Mouse (Mus musculus) CH12.LX (cell line): ENCODE data around the gene Dexi. TPM values are rescaled to one million over a fixed set of nuclear protein-coding genes. Genes with fewer than 3 reads are reported as not detected.

ENCODE experiments used
- DNase-seq: peaks from one replicate; pipeline ENCODE4 v3.0.0-alpha.2; 2013; ENCODE audit errors: extremely low read depth
- H3K27ac ChIP-seq: 2 replicates; pipeline ENCODE4 v1.5.1; 2012; ENCODE audit warnings: low read depth, mild to moderate bottlenecking, control low read depth, moderate library complexity; ENCODE audit not compliant: insufficient read depth
- H3K27me3 ChIP-seq: replicated peaks from 2 replicates; pipeline ENCODE3; 2012; ENCODE audit warnings: inconsistent platforms
- H3K36me3 ChIP-seq, 2 experiments: replicated peaks in 1 of 2; 2 replicates each; pipeline versions ENCODE3 to v1.6.1; 2012; ENCODE audit warnings: inconsistent platforms in 1 of 2, low read length in 1 of 2, mild to moderate bottlenecking in 1 of 2, mixed read lengths in 1 of 2, moderate library complexity in 1 of 2; ENCODE audit not compliant: control insufficient read depth in 1 of 2, insufficient read depth in 1 of 2
- H3K4me1 ChIP-seq, 2 experiments: 2 replicates each; pipeline ENCODE4 v1.6.1; 2012; ENCODE audit warnings: inconsistent platforms in 1 of 2, moderate library complexity in 1 of 2; ENCODE audit not compliant: insufficient read depth in 2 of 2, control insufficient read depth in 1 of 2
- H3K4me2 ChIP-seq: 2 replicates; pipeline ENCODE4 v1.6.1; 2012; ENCODE audit warnings: low read depth, mild to moderate bottlenecking, control low read depth; ENCODE audit not compliant: poor library complexity, insufficient read depth, severe bottlenecking
- H3K4me3 ChIP-seq, 3 experiments: fragments of 150-350 bp in 1 of 3; sonication (generic) in 1 of 3; replicated peaks in 1 of 3; 2 replicates each; pipeline versions ENCODE3 to v1.5.1; 2011 to 2012; ENCODE audit warnings: low read depth in 2 of 3, low read length in 2 of 3, mild to moderate bottlenecking in 2 of 3, moderate library complexity in 2 of 3, control low read depth in 1 of 3, improper control_type of control experiment in 1 of 3, inconsistent platforms in 1 of 3, mixed read lengths in 1 of 3; ENCODE audit not compliant: poor library complexity in 1 of 3
- H3K79me2 ChIP-seq: replicated peaks from 2 replicates; pipeline ENCODE4 v1.6.1; 2012; ENCODE audit warnings: mild to moderate bottlenecking, moderate library complexity; ENCODE audit not compliant: control insufficient read depth, poor library complexity, insufficient read depth, severe bottlenecking; ENCODE audit errors: extremely low read depth
- H3K9ac ChIP-seq: 2 replicates; pipeline ENCODE4 v1.6.1; 2012; ENCODE audit warnings: low read depth, mild to moderate bottlenecking, control low read depth, moderate library complexity; ENCODE audit not compliant: insufficient read depth
- H3K9me3 ChIP-seq: replicated peaks from 2 replicates; pipeline ENCODE3; 2012; ENCODE audit warnings: low read length, inconsistent platforms, mixed read lengths
- BHLHE40 ChIP-seq: IDR thresholded peaks from 2 replicates; pipeline ENCODE4 v1.6.1; 2011; ENCODE audit warnings: mild to moderate bottlenecking, low read depth, low read length, improper control_type of control experiment
- CHD1 ChIP-seq: IDR thresholded peaks from 2 replicates; pipeline ENCODE4 v1.6.1; 2012; ENCODE audit warnings: low read depth, low read length, improper control_type of control experiment, inconsistent platforms
- CHD2 ChIP-seq: IDR thresholded peaks from 2 replicates; pipeline ENCODE4 v1.6.1; 2011; ENCODE audit warnings: low read length, improper control_type of control experiment
- CTCF ChIP-seq, 2 experiments: IDR thresholded peaks in 1 of 2; conservative IDR thresholded peaks in 1 of 2; 2 replicates each; pipeline ENCODE4 v1.5.1; 2011 to 2012; ENCODE audit warnings: low read depth in 2 of 2, low read length in 2 of 2, improper control_type of control experiment in 1 of 2, inconsistent platforms in 1 of 2, mild to moderate bottlenecking in 1 of 2, moderate library complexity in 1 of 2
- E2F4 ChIP-seq: IDR thresholded peaks from 2 replicates; pipeline ENCODE4 v1.6.1; 2011; ENCODE audit warnings: low read depth, low read length, improper control_type of control experiment; ENCODE audit not compliant: insufficient replicate concordance
- ELF1 ChIP-seq: IDR thresholded peaks from 2 replicates; pipeline ENCODE4 v1.6.1; 2014; ENCODE audit warnings: low read depth, mild to moderate bottlenecking, inconsistent platforms, low read length, improper control_type of control experiment
- EP300 ChIP-seq: IDR thresholded peaks from 2 replicates; pipeline ENCODE4 v1.6.1; 2011; ENCODE audit warnings: low read length, improper control_type of control experiment
- GABPA ChIP-seq: IDR thresholded peaks from 2 replicates; pipeline ENCODE4 v1.6.1; 2012; ENCODE audit warnings: low read depth, low read length, improper control_type of control experiment, inconsistent platforms; ENCODE audit not compliant: insufficient replicate concordance
- HCFC1 ChIP-seq: IDR thresholded peaks from 2 replicates; pipeline ENCODE4 v1.6.1; 2012; ENCODE audit warnings: low read depth, mild to moderate bottlenecking, inconsistent platforms, low read length, improper control_type of control experiment
- IRF4 ChIP-seq: IDR thresholded peaks from 2 replicates; pipeline ENCODE4 v1.6.1; 2014; ENCODE audit warnings: low read depth, mild to moderate bottlenecking, inconsistent platforms, low read length, improper control_type of control experiment
- JUN ChIP-seq: IDR thresholded peaks from 2 replicates; pipeline ENCODE4 v1.6.1; 2011; ENCODE audit warnings: low read depth, mild to moderate bottlenecking, low read length, improper control_type of control experiment, moderate library complexity; ENCODE audit not compliant: insufficient read depth
- JUND ChIP-seq: conservative IDR thresholded peaks from 2 replicates; pipeline ENCODE4 v1.6.1; 2011; ENCODE audit warnings: low read depth, low read length, improper control_type of control experiment
- KAT2A ChIP-seq: IDR thresholded peaks from 2 replicates; pipeline ENCODE4 v1.6.1; 2012; ENCODE audit warnings: low read length, improper control_type of control experiment, inconsistent platforms; ENCODE audit not compliant: insufficient replicate concordance
- MAFK ChIP-seq: IDR thresholded peaks from 2 replicates; pipeline ENCODE4 v1.6.1; 2011; ENCODE audit warnings: low read length, improper control_type of control experiment; ENCODE audit not compliant: insufficient replicate concordance
- MAX ChIP-seq: IDR thresholded peaks from 2 replicates; pipeline ENCODE4 v1.6.1; 2011; ENCODE audit warnings: low read length, improper control_type of control experiment
- MAZ ChIP-seq: IDR thresholded peaks from 2 replicates; pipeline ENCODE4 v1.6.1; 2012; ENCODE audit warnings: low read depth, mild to moderate bottlenecking, inconsistent platforms, low read length, improper control_type of control experiment, moderate library complexity
- MEF2A ChIP-seq: IDR thresholded peaks from 2 replicates; pipeline ENCODE4 v1.6.1; 2014; ENCODE audit warnings: low read depth, mild to moderate bottlenecking, inconsistent platforms, low read length, improper control_type of control experiment, borderline replicate concordance
- MXI1 ChIP-seq: IDR thresholded peaks from 2 replicates; pipeline ENCODE4 v1.6.1; 2011; ENCODE audit warnings: mild to moderate bottlenecking, low read depth, low read length, improper control_type of control experiment
- MYC ChIP-seq: IDR thresholded peaks from 2 replicates; pipeline ENCODE4 v1.6.1; 2011; ENCODE audit warnings: low read depth, mild to moderate bottlenecking, improper control_type of control experiment, low read length
- NELFE ChIP-seq: IDR thresholded peaks from 2 replicates; pipeline ENCODE4 v1.6.1; 2011; ENCODE audit warnings: low read depth, low read length, improper control_type of control experiment
- NRF1 ChIP-seq: IDR thresholded peaks from 2 replicates; pipeline ENCODE4 v1.6.1; 2014; ENCODE audit warnings: low read depth, mild to moderate bottlenecking, inconsistent platforms, low read length, improper control_type of control experiment, moderate library complexity
- PAX5 ChIP-seq: IDR thresholded peaks from 2 replicates; pipeline ENCODE4 v1.6.1; 2012; ENCODE audit warnings: low read length, inconsistent platforms, mixed read lengths
- POLR2A ChIP-seq: IDR thresholded peaks from 2 replicates; pipeline ENCODE4 v1.6.1; 2011; ENCODE audit warnings: low read depth, mild to moderate bottlenecking, improper control_type of control experiment, low read length
- POLR2AphosphoS2 ChIP-seq: IDR thresholded peaks from 2 replicates; pipeline ENCODE4 v1.6.1; 2011; ENCODE audit warnings: low read depth, low read length, improper control_type of control experiment
- RAD21 ChIP-seq: IDR thresholded peaks from 2 replicates; pipeline ENCODE4 v1.6.1; 2011; ENCODE audit warnings: low read depth, mild to moderate bottlenecking, low read length, improper control_type of control experiment, moderate library complexity
- RCOR1 ChIP-seq: conservative IDR thresholded peaks from 2 replicates; pipeline ENCODE4 v1.6.1; 2012; ENCODE audit warnings: low read depth, mild to moderate bottlenecking, inconsistent platforms, low read length, improper control_type of control experiment
- SIN3A ChIP-seq: IDR thresholded peaks from 2 replicates; pipeline ENCODE4 v1.6.1; 2012; ENCODE audit warnings: low read length, improper control_type of control experiment, inconsistent platforms
- SMC3 ChIP-seq: IDR thresholded peaks from 2 replicates; pipeline ENCODE4 v1.6.1; 2011; ENCODE audit warnings: low read depth, low read length, improper control_type of control experiment
- TBP ChIP-seq: conservative IDR thresholded peaks from 2 replicates; pipeline ENCODE4 v1.6.1; 2011; ENCODE audit warnings: low read depth, low read length, improper control_type of control experiment
- TCF12 ChIP-seq: IDR thresholded peaks from 2 replicates; pipeline ENCODE4 v1.6.1; 2014; ENCODE audit warnings: low read depth, mild to moderate bottlenecking, inconsistent platforms, low read length, improper control_type of control experiment
- UBTF ChIP-seq: IDR thresholded peaks from 2 replicates; pipeline ENCODE4 v1.6.1; 2012; ENCODE audit warnings: low read depth, mild to moderate bottlenecking, inconsistent platforms, low read length, improper control_type of control experiment, moderate library complexity
- USF1 ChIP-seq: IDR thresholded peaks from 2 replicates; pipeline ENCODE4 v1.6.1; 2014; ENCODE audit warnings: low read depth, mild to moderate bottlenecking, inconsistent platforms, low read length, improper control_type of control experiment
- ZC3H11A ChIP-seq: IDR thresholded peaks from 2 replicates; pipeline ENCODE4 v1.6.1; 2012; ENCODE audit warnings: low read depth, mild to moderate bottlenecking, inconsistent platforms, low read length, improper control_type of control experiment
- ZKSCAN1 ChIP-seq: IDR thresholded peaks from 2 replicates; pipeline ENCODE4 v1.6.1; 2012; ENCODE audit warnings: low read depth, inconsistent platforms, low read length, improper control_type of control experiment, borderline replicate concordance
- ZMIZ1 ChIP-seq: IDR thresholded peaks from 2 replicates; pipeline ENCODE4 v1.6.1; 2012; ENCODE audit warnings: low read depth, mild to moderate bottlenecking, inconsistent platforms, low read length, improper control_type of control experiment
- ZNF384 ChIP-seq: IDR thresholded peaks from 2 replicates; pipeline ENCODE4 v1.6.1; 2012; ENCODE audit warnings: low read depth, low read length, improper control_type of control experiment, inconsistent platforms
- dilution Hi-C: fragments of 300-500 bp; cut with MboI; formaldehyde crosslinking; loops from 2 replicates; pipeline ENCODE4 v1.14.3; 2020; ENCODE audit warnings: low sequenced_read_pairs; ENCODE audit not compliant: extremely low pct_unique_long_range_greater_than_20kb, extremely low pct_ligation_motif_present
- in situ Hi-C: fragments of 300-500 bp; cut with MboI; formaldehyde crosslinking; loops from 3 replicates; pipeline ENCODE4 v1.14.3; 2019; ENCODE audit warnings: low sequenced_read_pairs, low pct_ligation_motif_present, low pct_unique_long_range_greater_than_20kb, mixed read lengths
- polyA plus RNA-seq: library from polyadenylated mRNA; unstranded; fragments of >175 nt; gene quantifications from 2 replicates; pipeline ENCODE4 v1.2.1, GENCODE M21; 2012; ENCODE audit warnings: low read depth; ENCODE audit not compliant: insufficient read length
- total RNA-seq, 2 experiments: library from RNA; depleted of rRNA; stranded (reverse); fragments of 300-350 nt in 1 of 2; fragments of >200 nt in 1 of 2; gene quantifications; 2 replicates each; pipeline ENCODE4 v1.2.3; 2012 to 2014

Gene Dexi
- total and polyA plus RNA-seq, 3 experiments = 11.3 to 19.6 (median 14.1) TPM

- TF ChIP-seq USF1 = no peak; the same call in 1 of the 2 replicates
- peak; percentile 80 for TF ChIP-seq MYC
- TF ChIP-seq ZKSCAN1 = no peak
- TF ChIP-seq SIN3A = peak; percentile 83
- TF ChIP-seq MAFK = 0 out of 2 replicates have a peak, but pooled peaks have one; percentile 44
- TF ChIP-seq POLR2AphosphoS2 = no peak
- peak; percentile 39; the same call in 1 of the 2 replicates for TF ChIP-seq JUN
- TF ChIP-seq JUND = peak; percentile 52
- no peak for TF ChIP-seq PAX5
- TF ChIP-seq ZC3H11A = no peak
These were observed 43.7 kb downstream of the Dexi start (continued) for GRCm38 (mm10) chr16:10499122-10499521.

- no peaks in the 10 kb centered on the region for H3K79me2 ChIP-seq
- H3K9me3 ChIP-seq = no peaks in the 10 kb centered on the region
- TF ChIP-seq USF1 = no peak
- TF ChIP-seq IRF4 = peak; percentile 64
- TF ChIP-seq MAFK = no peak
- TF ChIP-seq CTCF (conservative IDR thresholded peaks at IDR 0.05 in 1 of 2, IDR thresholded peaks at IDR 0.05 in 1 of 2; ENCODE audit: low read depth in 2 of 2, low read length in 2 of 2) = no peak
- no peak for TF ChIP-seq NELFE
- no peak; the same call in 1 of the 2 replicates for TF ChIP-seq RAD21
- no peak for TF ChIP-seq HCFC1
- peak; percentile 61 for TF ChIP-seq TCF12
- no peak for TF ChIP-seq UBTF
- TF ChIP-seq ZKSCAN1 = no peak
- no peak for TF ChIP-seq RCOR1
- TF ChIP-seq MAX = no peak
- TF ChIP-seq TBP = no peak
- TF ChIP-seq GABPA = no peak
- TF ChIP-seq MAZ = 0 out of 2 replicates have a peak, but pooled peaks have one; percentile 27
- TF ChIP-seq SMC3 = no peak; the same call in 1 of the 2 replicates
- TF ChIP-seq CHD1 = no peak
- TF ChIP-seq POLR2A = peak; percentile 39; the same call in 1 of the 2 replicates
- no peak for TF ChIP-seq SIN3A
- TF ChIP-seq E2F4 = no peak
- no peak for TF ChIP-seq ZC3H11A
- no peak for TF ChIP-seq ZNF384
- peak; percentile 65; the same call in 1 of the 2 replicates for TF ChIP-seq EP300
- no peak for TF ChIP-seq CHD2
- TF ChIP-seq NRF1 = no peak
- TF ChIP-seq POLR2AphosphoS2 = 0 out of 2 replicates have a peak, but pooled peaks have one; percentile 2
- 0 out of 2 replicates have a peak, but pooled peaks have one; percentile 21 for TF ChIP-seq MYC
- TF ChIP-seq KAT2A = no peak
- no peak for TF ChIP-seq ELF1
- TF ChIP-seq BHLHE40 = peak; percentile 66
- TF ChIP-seq MEF2A = peak; percentile 57; the same call in 1 of the 2 replicates
- peak; percentile 39; the same call in 1 of the 2 replicates for TF ChIP-seq MXI1
- TF ChIP-seq ZMIZ1 = no peak
- no peak for TF ChIP-seq JUN
These were observed 44.7 kb downstream of the Dexi start for GRCm38 (mm10) chr16:10498096-10498602.

More at GRCm38 (mm10) chr16:10498096-10498602, 44.7 kb downstream of the Dexi start:
- peak overlapping the region; percentile 79 for H3K27ac ChIP-seq
- peaks cover 45 to 82% of the 10 kb centered on the region in 2 experiments for H3K4me1 ChIP-seq
- H3K27me3 ChIP-seq = no peaks in the 10 kb centered on the region
- H3K9ac ChIP-seq = peak overlapping the region; percentile 26
- peak; percentile 56 for DNase-seq
- peak overlapping the region; percentile 17 to 53 (median 23) for H3K4me3 ChIP-seq
- peaks cover 16 to 79% of the 10 kb centered on the region in 2 experiments for H3K36me3 ChIP-seq
- H3K4me2 ChIP-seq = peak overlapping the region; percentile 48
- dilution Hi-C loops (no loop called here), in situ Hi-C loops (no loop called here)
